22 mouse cellular contexts compared by ENCODE assay signal in the genomic region with DNA sequence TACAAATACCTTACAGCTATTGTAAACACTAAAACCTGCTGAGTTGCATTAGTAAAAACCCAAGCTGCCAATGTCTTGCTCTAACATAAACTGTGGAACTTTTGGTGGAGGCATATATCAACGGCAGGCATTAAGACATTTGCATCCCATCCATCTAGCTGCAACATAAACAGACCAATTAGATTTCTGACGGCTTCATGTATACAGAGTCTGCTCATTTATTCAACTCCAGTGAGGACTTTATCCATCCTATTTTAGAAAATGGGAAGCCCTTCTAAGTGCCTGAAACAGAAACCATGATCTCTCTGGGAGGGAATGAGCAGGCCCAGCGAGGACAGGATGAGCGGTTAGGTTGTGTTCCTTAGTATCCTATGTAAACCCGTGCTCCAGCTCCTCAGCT. TPM values are rescaled to one million over a fixed set of nuclear protein-coding genes. Genes with fewer than 3 reads are reported as not detected.
DNase-seq lines count a peak whose midpoint lies in the region; ATAC-seq and TF ChIP-seq lines count a peak whose summit lies in the region.
"Had no signal": no experiment of that assay in that cellular context is flagged by ENCODE, and none has a peak within 500 bp of the region (broad histone marks: within the 10 kb centered on the region; RNA-seq: fewer than 3 reads in every experiment).

No protein-coding gene starts in this region.

- no peak overlapping the region for H3K4me2 ChIP-seq in hindbrain, embryonic 11.5 days (replicated peaks; ENCODE audit: low read depth, low read length)
- H3K4me2 ChIP-seq in hindbrain, embryonic 16.5 days (ENCODE audit: low read length) = no peak overlapping the region
- no peak overlapping the region for H3K4me2 ChIP-seq in midbrain, embryonic 11.5 days
- H3K4me2 ChIP-seq in midbrain, postnatal 0 days (ENCODE audit: low read depth, low read length, poor library complexity, severe bottlenecking) = no peak overlapping the region
- H3K4me2 ChIP-seq in intestine, embryonic 15.5 days (replicated peaks) = no peak overlapping the region
- no peak overlapping the region for H3K4me2 ChIP-seq in stomach, embryonic 15.5 days
- H3K4me2 ChIP-seq: heart, embryonic 15.5 days had no signal

- H3K36me3 ChIP-seq in hindbrain, embryonic 11.5 days (ENCODE audit: control insufficient read depth, insufficient read depth, low read length) = peaks cover 15% of the 10 kb centered on the region
- H3K36me3 ChIP-seq in hindbrain, embryonic 16.5 days (ENCODE audit: control insufficient read depth, insufficient read depth, low read length) = peaks cover 42% of the 10 kb centered on the region
- H3K36me3 ChIP-seq in midbrain, embryonic 11.5 days (ENCODE audit: control insufficient read depth, insufficient read depth, low read length) = peaks cover 42% of the 10 kb centered on the region
- peaks cover 66% of the 10 kb centered on the region for H3K36me3 ChIP-seq in midbrain, postnatal 0 days (ENCODE audit: insufficient read depth, low read length)
- H3K36me3 ChIP-seq in intestine, embryonic 15.5 days = peaks cover 74% of the 10 kb centered on the region
- H3K36me3 ChIP-seq in stomach, embryonic 15.5 days = peaks cover 61% of the 10 kb centered on the region

- ATAC-seq in hindbrain, embryonic 11.5 days (ENCODE audit: low FRiP score) = no peak; the same call in 1 of the 2 replicates
- ATAC-seq in hindbrain, embryonic 16.5 days = no peak
- no peak for ATAC-seq in midbrain, embryonic 11.5 days (ENCODE audit: low FRiP score)
- no peak for ATAC-seq in midbrain, postnatal 0 days (ENCODE audit: low FRiP score)
- ATAC-seq in intestine, embryonic 15.5 days = peak; percentile 57
- peak; percentile 29; the same call in 1 of the 2 replicates for ATAC-seq in stomach, embryonic 15.5 days (ENCODE audit: insufficient read depth, low FRiP score, low read depth)
- ATAC-seq: liver, postnatal 0 days had no signal

- peaks cover 14% of the 10 kb centered on the region for H3K4me1 ChIP-seq in hindbrain, embryonic 11.5 days (replicated peaks; ENCODE audit: control insufficient read depth, insufficient read depth, low read length)
- H3K4me1 ChIP-seq in hindbrain, embryonic 16.5 days (ENCODE audit: control insufficient read depth, insufficient read depth, low read depth, low read length) = peaks cover 3% of the 10 kb centered on the region; the same call in 1 of the 2 replicates
- peaks cover 39% of the 10 kb centered on the region for H3K4me1 ChIP-seq in midbrain, embryonic 11.5 days (ENCODE audit: control insufficient read depth, insufficient read depth, low read length)
- no peaks in the 10 kb centered on the region for H3K4me1 ChIP-seq in midbrain, postnatal 0 days (ENCODE audit: insufficient read depth, low read length)
- H3K4me1 ChIP-seq in intestine, embryonic 15.5 days (replicated peaks) = peaks cover 4% of the 10 kb centered on the region
- H3K4me1 ChIP-seq in stomach, embryonic 15.5 days = peaks cover 3% of the 10 kb centered on the region; the same call in 1 of the 2 replicates

- DNase-seq in hindbrain, embryonic 11.5 days (ENCODE audit: low spot score) = no peak
- DNase-seq in midbrain, embryonic 11.5 days (ENCODE audit: low spot score, missing footprints) = no peak
- DNase-seq in midbrain, postnatal 0 days (ENCODE audit: low spot score) = no peak
- no peak for DNase-seq in spleen, postnatal 4 days (ENCODE audit: low spot score in 2 of 2)
- no peak for DNase-seq in frontal cortex, postnatal 25 days (ENCODE audit: low spot score in 2 of 2)
- DNase-seq: adrenal gland, adult 2 months; cerebellum, adult 2 months; cerebellum, postnatal 36 days; gastrocnemius, postnatal 25 days; heart, postnatal 4 days; kidney, adult 8-10 months; kidney, postnatal 14 days; liver, postnatal 0 days; right cerebral cortex, adult 18-20 months; thymus, adult 18-20 months; thymus, postnatal 4 days had no signal

- H3K4me3 ChIP-seq in hindbrain, embryonic 11.5 days (ENCODE audit: low read depth, low read length) = no peak overlapping the region
- no peak overlapping the region for H3K4me3 ChIP-seq in hindbrain, embryonic 16.5 days (ENCODE audit: low read length)
- H3K4me3 ChIP-seq in midbrain, embryonic 11.5 days (ENCODE audit: low read depth, low read length) = no peak overlapping the region
- no peak overlapping the region for H3K4me3 ChIP-seq in midbrain, postnatal 0 days (ENCODE audit: low read depth, low read length)
- H3K4me3 ChIP-seq in intestine, embryonic 15.5 days (replicated peaks) = no peak overlapping the region
- H3K4me3 ChIP-seq in stomach, embryonic 15.5 days (replicated peaks) = no peak overlapping the region
- H3K4me3 ChIP-seq: heart, embryonic 15.5 days; limb, embryonic 10.5 days; neural tube, embryonic 12.5 days had no signal

- H3K27ac ChIP-seq in hindbrain, embryonic 11.5 days (ENCODE audit: low read depth, low read length) = peak overlapping the region; percentile 59; the same call in 1 of the 2 replicates
- no peak overlapping the region for H3K27ac ChIP-seq in hindbrain, embryonic 16.5 days (ENCODE audit: low read depth, low read length)
- peak overlapping the region; percentile 15; the same call in 1 of the 2 replicates for H3K27ac ChIP-seq in midbrain, embryonic 11.5 days (ENCODE audit: low read depth, low read length)
- no peak overlapping the region for H3K27ac ChIP-seq in midbrain, postnatal 0 days (ENCODE audit: low read depth, low read length)
- H3K27ac ChIP-seq in intestine, embryonic 15.5 days = 0 out of 2 replicates have a peak overlapping the region, but pooled peaks have one; percentile 66
- peak overlapping the region; percentile 69 for H3K27ac ChIP-seq in stomach, embryonic 15.5 days
- H3K27ac ChIP-seq: heart, embryonic 15.5 days; limb, embryonic 10.5 days; neural tube, embryonic 12.5 days had no signal

- no peaks in the 10 kb centered on the region for H3K27me3 ChIP-seq in hindbrain, embryonic 11.5 days (ENCODE audit: control insufficient read depth, insufficient read depth, low read length)
- no peaks in the 10 kb centered on the region for H3K27me3 ChIP-seq in hindbrain, embryonic 16.5 days (replicated peaks; ENCODE audit: control insufficient read depth, insufficient read depth, low read length)
- H3K27me3 ChIP-seq in midbrain, embryonic 11.5 days (ENCODE audit: control insufficient read depth, insufficient read depth, low read length) = no peaks in the 10 kb centered on the region
- no peaks in the 10 kb centered on the region for H3K27me3 ChIP-seq in midbrain, postnatal 0 days (ENCODE audit: insufficient read depth, low read length)
- no peaks in the 10 kb centered on the region for H3K27me3 ChIP-seq in intestine, embryonic 15.5 days (replicated peaks)
- no peaks in the 10 kb centered on the region for H3K27me3 ChIP-seq in stomach, embryonic 15.5 days (replicated peaks)
- H3K27me3 ChIP-seq: heart, embryonic 15.5 days; neural tube, embryonic 12.5 days had no signal

- TF ChIP-seq CTCF in midbrain, postnatal 0 days (IDR thresholded peaks at IDR 0.05) = no peak

- WGBS in hindbrain, embryonic 11.5 days = 72% methylated on average over 5 of the region's 5 CpGs
- WGBS in hindbrain, embryonic 16.5 days = 50% methylated on average over 5 of the region's 5 CpGs
- 78% methylated on average over 5 of the region's 5 CpGs for WGBS in midbrain, embryonic 11.5 days
- 68% methylated on average over 5 of the region's 5 CpGs for WGBS in midbrain, postnatal 0 days
- 43% methylated on average over 5 of the region's 5 CpGs for WGBS in intestine, embryonic 15.5 days
- 47% methylated on average over 5 of the region's 5 CpGs for WGBS in stomach, embryonic 15.5 days

- no peak overlapping the region for H3K9ac ChIP-seq in hindbrain, embryonic 11.5 days (ENCODE audit: low read depth, low read length)
- H3K9ac ChIP-seq in hindbrain, embryonic 16.5 days (ENCODE audit: low read depth, low read length) = no peak overlapping the region
- no peak overlapping the region for H3K9ac ChIP-seq in midbrain, embryonic 11.5 days (ENCODE audit: low read length)
- H3K9ac ChIP-seq in midbrain, postnatal 0 days (replicated peaks; ENCODE audit: low read length, poor library complexity, severe bottlenecking) = no peak overlapping the region
- H3K9ac ChIP-seq in intestine, embryonic 15.5 days = no peak overlapping the region
- no peak overlapping the region for H3K9ac ChIP-seq in stomach, embryonic 15.5 days
- H3K9ac ChIP-seq: heart, embryonic 15.5 days; liver, postnatal 0 days; neural tube, embryonic 12.5 days had no signal

- no peaks in the 10 kb centered on the region for H3K9me3 ChIP-seq in hindbrain, embryonic 11.5 days (ENCODE audit: control insufficient read depth, low read length)
- H3K9me3 ChIP-seq in hindbrain, embryonic 16.5 days (ENCODE audit: control insufficient read depth, low read length) = no peaks in the 10 kb centered on the region
- H3K9me3 ChIP-seq in midbrain, embryonic 11.5 days (ENCODE audit: control insufficient read depth, low read length) = no peaks in the 10 kb centered on the region
- no peaks in the 10 kb centered on the region for H3K9me3 ChIP-seq in midbrain, postnatal 0 days (ENCODE audit: low read length)
- H3K9me3 ChIP-seq in intestine, embryonic 15.5 days = no peaks in the 10 kb centered on the region
- H3K9me3 ChIP-seq in stomach, embryonic 15.5 days = no peaks in the 10 kb centered on the region
- H3K9me3 ChIP-seq: heart, embryonic 15.5 days; limb, embryonic 10.5 days; neural tube, embryonic 12.5 days had no signal

RNA-seq across cellular contexts. Expression of gene Fancc, which starts 18.5 kb away (rescaled TPM):
- polyA plus RNA-seq in hindbrain, embryonic 11.5 days (2014; fragmentation: Nextera tagmentation; extraction: Ambion mirVana) = 19.7 and 26.1 TPM in 2 replicates
- polyA plus RNA-seq in hindbrain, embryonic 16.5 days (2015; fragmentation: Nextera tagmentation; extraction: Ambion mirVana) = 15.7 and 16.0 TPM in 2 replicates
- 23.7 and 23.9 TPM in 2 replicates for polyA plus RNA-seq in midbrain, embryonic 11.5 days (2014; fragmentation: Nextera tagmentation; extraction: Ambion mirVana)
- total RNA-seq in midbrain, postnatal 0 days (2014; rRNA removed) = 12.1 and 17.7 TPM in 2 replicates
- 9.2 and 9.3 TPM in 2 replicates for polyA plus RNA-seq in midbrain, postnatal 0 days (2015; fragmentation: Nextera tagmentation; extraction: Ambion mirVana)
- polyA plus RNA-seq in intestine, embryonic 15.5 days (2015; fragmentation: Nextera tagmentation; extraction: Ambion mirVana) = 17.1 and 17.7 TPM in 2 replicates
- 17.8 and 18.6 TPM in 2 replicates for polyA plus RNA-seq in stomach, embryonic 15.5 days (2015; fragmentation: Nextera tagmentation; extraction: Ambion mirVana)

RNA-seq across cellular contexts. Expression of gene Ptch1, which starts 57.9 kb away (rescaled TPM):
- 19.5 and 28.4 TPM in 2 replicates for polyA plus RNA-seq in hindbrain, embryonic 11.5 days (2014; fragmentation: Nextera tagmentation; extraction: Ambion mirVana)
- 15.3 and 17.3 TPM in 2 replicates for polyA plus RNA-seq in hindbrain, embryonic 16.5 days (2015; fragmentation: Nextera tagmentation; extraction: Ambion mirVana)
- polyA plus RNA-seq in midbrain, embryonic 11.5 days (2014; fragmentation: Nextera tagmentation; extraction: Ambion mirVana) = 22.6 and 22.9 TPM in 2 replicates
- 27.8 and 29.9 TPM in 2 replicates for total RNA-seq in midbrain, postnatal 0 days (2014; rRNA removed)
- polyA plus RNA-seq in midbrain, postnatal 0 days (2015; fragmentation: Nextera tagmentation; extraction: Ambion mirVana) = 6.8 and 7.9 TPM in 2 replicates
- polyA plus RNA-seq in intestine, embryonic 15.5 days (2015; fragmentation: Nextera tagmentation; extraction: Ambion mirVana) = 30.5 and 34.1 TPM in 2 replicates
- polyA plus RNA-seq in stomach, embryonic 15.5 days (2015; fragmentation: Nextera tagmentation; extraction: Ambion mirVana) = 32.1 and 34.3 TPM in 2 replicates

Comparison
In these comparisons a context has a peak if more than half of its experiments do, and no peak if none do; other contexts are left out.
1. H3K27ac ChIP-seq: peak in hindbrain, embryonic 11.5 days (single experiment), midbrain, embryonic 11.5 days (single experiment), intestine, embryonic 15.5 days (single experiment) and stomach, embryonic 15.5 days (single experiment); none in hindbrain, embryonic 16.5 days (single experiment) and midbrain, postnatal 0 days (single experiment).
2. ATAC-seq: peak in intestine, embryonic 15.5 days (single experiment) and stomach, embryonic 15.5 days (single experiment); none in hindbrain, embryonic 11.5 days (single experiment), hindbrain, embryonic 16.5 days (single experiment), midbrain, embryonic 11.5 days (single experiment) and midbrain, postnatal 0 days (single experiment).